Mouse (Mus musculus) midbrain, postnatal 0 days (tissue): ENCODE data around the gene Lrr1. TPM values are rescaled to one million over a fixed set of nuclear protein-coding genes. Genes with fewer than 3 reads are reported as not detected.

ENCODE experiments used
- ATAC-seq: fragments of 200-750 bp; cut with Nextera tagmentation; 2 replicates; pipeline ENCODE4 v1.8.0; 2017; ENCODE audit warnings: moderate number of reproducible peaks, mild to moderate bottlenecking, moderate TSS enrichment, moderate library complexity; ENCODE audit not compliant: low FRiP score
- DNase-seq: peaks from one replicate; pipeline ENCODE4 v3.0.0-alpha.2; 2015; ENCODE audit warnings: low spot score
- H3K27ac ChIP-seq: fragments of 300-500 bp; sonication (generic); 2 replicates; pipeline ENCODE4 v1.5.1; 2014; ENCODE audit warnings: low read depth, mild to moderate bottlenecking, low read length, mixed read lengths
- H3K27me3 ChIP-seq: fragments of 300-500 bp; sonication (generic); 2 replicates; pipeline ENCODE4 v1.6.1; 2014; ENCODE audit warnings: low read length, control low read depth, mixed read lengths; ENCODE audit not compliant: insufficient read depth
- H3K36me3 ChIP-seq: fragments of 300-500 bp; sonication (generic); 2 replicates; pipeline ENCODE4 v1.6.1; 2014; ENCODE audit warnings: low read length, control low read depth, mixed read lengths; ENCODE audit not compliant: insufficient read depth
- H3K4me1 ChIP-seq: fragments of 300-500 bp; sonication (generic); 2 replicates; pipeline ENCODE4 v1.6.1; 2014; ENCODE audit warnings: mild to moderate bottlenecking, control low read depth, antibody characterized with exemption, low read length, mixed read lengths; ENCODE audit not compliant: insufficient read depth
- H3K4me2 ChIP-seq: fragments of 300-500 bp; sonication (generic); 2 replicates; pipeline ENCODE4 v1.6.1; 2014; ENCODE audit warnings: low read depth, mild to moderate bottlenecking, low read length, mixed read lengths; ENCODE audit not compliant: poor library complexity, severe bottlenecking
- H3K4me3 ChIP-seq: fragments of 300-500 bp; sonication (generic); 2 replicates; pipeline ENCODE4 v1.5.1; 2014; ENCODE audit warnings: low read depth, mild to moderate bottlenecking, low read length, moderate library complexity
- H3K9ac ChIP-seq: fragments of 300-500 bp; sonication (generic); replicated peaks from 2 replicates; pipeline ENCODE4 v1.6.1; 2014; ENCODE audit warnings: mild to moderate bottlenecking, low read length, moderate library complexity, mixed read lengths; ENCODE audit not compliant: poor library complexity, severe bottlenecking
- H3K9me3 ChIP-seq: fragments of 300-500 bp; sonication (generic); 2 replicates; pipeline ENCODE4 v1.6.1; 2016; ENCODE audit warnings: low read length, control low read depth
- CTCF ChIP-seq: IDR thresholded peaks from 2 replicates; pipeline ENCODE4 v1.5.1; 2016; ENCODE audit warnings: antibody characterized with exemption, mild to moderate bottlenecking
- WGBS: fragments of 180-500 bp; shearing (Covaris S2); extraction: QIAGEN DNeasy Blood & Tissue Kit; methylation state at CpG from one replicate; pipeline ENCODE4 v1.1.7; 2014; 5-methylcytosine and 5-hydroxymethylcytosine counted together
- polyA plus RNA-seq: library from polyadenylated mRNA; unstranded; fragments of >200 nt; fragmentation: Nextera tagmentation; extraction: Ambion mirVana; gene quantifications from 2 replicates; pipeline ENCODE4 v1.2.1, GENCODE M21; 2015
- total RNA-seq: library from RNA; depleted of rRNA; stranded (reverse); fragments of >200 nt; gene quantifications from 2 replicates; pipeline ENCODE4 v1.2.3, GENCODE M21; 2014

Lrr1 gene
- total and polyA plus RNA-seq, 2 experiments from 2014 or later: 1.2 to 1.6 TPM

GRCm38 (mm10) chr12:69190522-69190921, 21.9 kb downstream of the Lrr1 start:
- Histone ChIP-seq H3K27me3 (no peaks in the 10 kb centered on the region), H3K4me1 (peaks cover 8% of the 10 kb centered on the region; the same call in 1 of the 2 replicates), H3K4me2 (no peak overlapping the region), H3K9me3 (no peaks in the 10 kb centered on the region), H3K4me3 (no peak overlapping the region), H3K27ac (no peak overlapping the region), H3K36me3 (no peaks in the 10 kb centered on the region), H3K9ac (no peak overlapping the region)
- 100% methylated on average over 1 of the region's 1 CpGs for whole genome bisulfite sequencing
- ATAC-seq: no peak
- DNase-seq: no peak
- TF ChIP-seq CTCF: peak; percentile 64

GRCm38 (mm10) chr12:69191396-69191795, 22.8 kb downstream of the Lrr1 start:
- no peak overlapping the region for H3K4me3 ChIP-seq
- no peaks in the 10 kb centered on the region for H3K36me3 ChIP-seq
- no peak for ATAC-seq
- peaks cover 7% of the 10 kb centered on the region; the same call in 1 of the 2 replicates for H3K4me1 ChIP-seq
- H3K9ac ChIP-seq: no peak overlapping the region
- 92% methylated on average over 5 of the region's 5 CpGs for WGBS
- no peak for DNase-seq
- no peaks in the 10 kb centered on the region for H3K27me3 ChIP-seq
- no peaks in the 10 kb centered on the region for H3K9me3 ChIP-seq
- no peak overlapping the region for H3K27ac ChIP-seq
- no peak for TF ChIP-seq CTCF
- no peak overlapping the region for H3K4me2 ChIP-seq

- DNase-seq: no peak
- no peak for ATAC-seq
- Histone ChIP-seq H3K4me3 (no peak overlapping the region), H3K27ac (no peak overlapping the region), H3K27me3 (no peaks in the 10 kb centered on the region), H3K9me3 (no peaks in the 10 kb centered on the region), H3K36me3 (no peaks in the 10 kb centered on the region), H3K4me2 (no peak overlapping the region), H3K9ac (no peak overlapping the region), H3K4me1 (peaks cover 3% of the 10 kb centered on the region; the same call in 1 of the 2 replicates)
- 91% methylated on average over 2 of the region's 2 CpGs for WGBS
- no peak for TF ChIP-seq CTCF
Observed at GRCm38 (mm10) chr12:69192637-69193036, 24.0 kb downstream of the Lrr1 start.

DNA sequence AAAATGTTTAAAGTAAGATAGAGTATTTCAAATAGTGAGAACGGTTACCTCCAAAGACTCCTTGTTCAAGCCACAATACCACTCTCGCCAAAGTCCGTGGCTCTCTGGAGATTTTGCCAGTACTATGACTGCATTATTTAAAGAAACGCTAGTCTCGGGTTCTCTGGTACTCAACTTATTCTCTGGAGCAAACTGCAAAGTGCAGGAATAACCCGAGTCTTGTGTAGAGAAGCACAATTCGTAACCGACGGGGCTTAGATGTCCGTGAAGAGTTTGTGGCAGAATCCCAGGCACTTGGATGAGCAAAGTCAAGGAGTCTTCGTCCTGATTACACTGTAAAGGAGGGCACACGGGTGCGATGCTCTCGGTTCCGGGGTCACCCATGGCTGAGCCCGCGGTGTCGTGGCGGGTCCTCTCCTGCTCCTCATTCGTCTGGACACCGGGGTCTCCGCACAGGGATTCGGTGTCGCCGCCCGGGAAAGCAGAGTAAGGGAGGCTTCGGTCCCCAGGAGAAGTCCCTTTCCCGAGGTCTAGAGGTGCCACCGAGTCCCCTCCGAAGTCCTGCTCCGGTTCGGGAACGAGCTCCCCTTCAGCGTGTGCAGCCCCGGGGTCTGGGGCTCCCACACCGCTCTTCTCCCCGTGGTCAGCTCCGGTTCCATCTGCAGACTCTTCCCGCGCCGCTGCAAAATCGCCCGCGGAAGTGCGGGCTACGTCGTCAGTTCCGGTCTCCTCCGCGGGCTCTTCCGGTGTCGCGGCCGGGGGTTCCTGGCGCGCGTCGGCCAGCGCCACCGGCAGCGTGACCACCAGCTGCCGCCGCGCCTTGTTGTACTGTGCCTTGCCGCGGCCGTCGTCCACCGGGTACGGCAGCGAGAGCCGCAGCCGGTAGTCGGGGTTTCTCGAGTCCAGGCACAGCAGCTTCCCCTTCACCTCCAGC, 28.1 kb downstream of the Lrr1 start, which contains the start of gene Gm49383:
TSS of gene Gm49383 (minus strand) at position 661 of the 934 bp plus-strand sequence.
- TF ChIP-seq CTCF: no peak
- peak; percentile 88 for DNase-seq

DNA sequence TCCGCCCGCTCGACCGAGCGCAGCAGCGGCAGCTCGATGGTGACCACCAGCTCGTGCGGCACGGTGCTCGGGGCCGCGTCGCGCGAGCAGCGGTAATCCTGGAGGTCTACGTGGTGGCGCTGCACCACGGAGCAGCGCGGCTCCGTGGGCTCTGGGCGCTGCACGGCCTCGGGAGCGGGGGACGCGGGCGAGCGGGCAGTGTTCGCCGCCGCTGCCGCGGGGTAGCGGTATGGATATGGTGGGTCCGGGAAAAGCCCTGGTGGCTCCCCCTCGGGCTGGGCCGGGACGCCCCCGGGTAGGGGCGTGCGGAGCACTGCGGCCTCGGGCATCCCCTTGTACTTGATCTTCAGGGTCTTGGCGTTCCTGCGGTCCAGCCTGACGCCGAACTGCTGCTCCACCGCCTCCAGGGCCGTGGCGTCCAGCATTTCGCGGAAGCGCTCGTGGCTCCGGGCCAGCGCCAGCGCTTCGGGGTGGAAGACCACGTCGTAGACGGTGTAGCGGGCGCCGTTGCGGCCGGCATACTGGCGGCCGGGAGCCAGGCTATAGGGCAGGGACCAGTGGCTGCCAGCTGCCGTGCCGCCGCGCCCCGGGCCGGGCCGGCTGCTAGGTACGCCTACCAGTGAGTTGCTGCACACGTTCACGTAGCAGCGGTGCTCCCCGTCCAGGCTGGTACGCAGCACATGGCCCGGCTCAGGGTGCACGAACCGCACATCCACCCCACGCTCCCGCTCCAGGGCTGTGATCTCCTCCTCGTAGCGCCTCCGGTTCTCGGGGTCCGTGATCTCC, 29.0 kb downstream of the Lrr1 start:
- WGBS: 0% methylated on average over 94 of the region's 94 CpGs
- H3K9me3 ChIP-seq: no peaks in the 10 kb centered on the region
- H3K4me1 ChIP-seq: peaks cover 3% of the 10 kb centered on the region; the same call in 1 of the 2 replicates
- H3K27ac ChIP-seq: peak overlapping the region; percentile 94
- peak; percentile 86 for ATAC-seq
- peak; percentile 36 for DNase-seq
- no peaks in the 10 kb centered on the region; the same call in 1 of the 2 replicates for H3K36me3 ChIP-seq
- H3K9ac ChIP-seq: peak overlapping the region; percentile 86
- no peaks in the 10 kb centered on the region for H3K27me3 ChIP-seq
- TF ChIP-seq CTCF: no peak
- H3K4me3 ChIP-seq: peak overlapping the region; percentile 94
- peak overlapping the region; percentile 91 for H3K4me2 ChIP-seq

More for the DNA sequence above, 28.1 kb downstream of the Lrr1 start, which contains the start of gene Gm49383:
- H3K27me3 ChIP-seq: no peaks in the 10 kb centered on the region
- peak within 1 kb of the TSS; percentile 94 for H3K27ac ChIP-seq
- peaks cover 3% of the 10 kb centered on the region; the same call in 1 of the 2 replicates for H3K4me1 ChIP-seq
- H3K9me3 ChIP-seq: no peaks in the 10 kb centered on the region
- ATAC-seq: peak; percentile 78
- H3K4me3 ChIP-seq: peak within 1 kb of the TSS; percentile 94
- under 1% methylated on average over 75 of the region's 75 CpGs for WGBS
- H3K36me3 ChIP-seq: no peaks in the 10 kb centered on the region; the same call in 1 of the 2 replicates
- H3K4me2 ChIP-seq: peak within 1 kb of the TSS; percentile 91
- peak within 1 kb of the TSS; percentile 86 for H3K9ac ChIP-seq
